Mouse (Mus musculus) stomach, embryonic 16.5 days (tissue): ENCODE data around the gene Crispld2. TPM values are rescaled to one million over a fixed set of nuclear protein-coding genes. Genes with fewer than 3 reads are reported as not detected.
A peak's percentile ranks its signal among the peaks of the same experiment; 100 is the strongest.

Experiments used
- ATAC-seq: fragments of 200-750 bp; cut with Nextera tagmentation; 2 replicates; pipeline ENCODE4 v1.8.0; 2017; ENCODE audit warnings: moderate number of reproducible peaks, moderate TSS enrichment; ENCODE audit not compliant: insufficient read depth, low FRiP score
- H3K27ac ChIP-seq: fragments of 300-500 bp; sonication (generic); 2 replicates; pipeline ENCODE4 v1.5.1; 2014; ENCODE audit warnings: low read length
- H3K27me3 ChIP-seq: fragments of 300-500 bp; sonication (generic); 2 replicates; pipeline ENCODE4 v1.6.1; 2014; ENCODE audit warnings: low read length, control low read depth, mixed read lengths; ENCODE audit not compliant: control insufficient read depth, insufficient read depth
- H3K36me3 ChIP-seq: fragments of 300-500 bp; sonication (generic); 2 replicates; pipeline ENCODE4 v1.6.1; 2014; ENCODE audit warnings: low read length; ENCODE audit not compliant: control insufficient read depth, insufficient read depth
- H3K4me1 ChIP-seq: fragments of 300-500 bp; sonication (generic); 2 replicates; pipeline ENCODE4 v1.6.1; 2014; ENCODE audit warnings: low read length, control low read depth, mixed read lengths; ENCODE audit not compliant: control insufficient read depth, insufficient read depth
- H3K4me2 ChIP-seq: fragments of 300-500 bp; sonication (generic); 2 replicates; pipeline ENCODE4 v1.6.1; 2014; ENCODE audit warnings: low read depth, low read length, mixed read lengths
- H3K4me3 ChIP-seq: fragments of 300-500 bp; sonication (generic); replicated peaks from 2 replicates; pipeline ENCODE4 v1.5.1; 2014; ENCODE audit warnings: mild to moderate bottlenecking, low read length
- H3K9ac ChIP-seq: fragments of 300-500 bp; sonication (generic); 2 replicates; pipeline ENCODE4 v1.6.1; 2014; ENCODE audit warnings: low read length
- H3K9me3 ChIP-seq: fragments of 300-500 bp; sonication (generic); replicated peaks from 2 replicates; pipeline ENCODE4 v1.6.1; 2016; ENCODE audit warnings: low read length, control low read depth; ENCODE audit not compliant: control insufficient read depth
- WGBS: fragments of 180-500 bp; shearing (Covaris S2); extraction: QIAGEN DNeasy Blood & Tissue Kit; methylation state at CpG from one replicate; pipeline ENCODE4 v1.1.7; 2014; 5-methylcytosine and 5-hydroxymethylcytosine counted together
- polyA plus RNA-seq: library from polyadenylated mRNA; unstranded; fragments of >200 nt; fragmentation: Nextera tagmentation; extraction: Ambion mirVana; gene quantifications from 2 replicates; pipeline ENCODE4 v1.2.1, GENCODE M21; 2015

Crispld2 gene
- polyA plus RNA-seq, 1 experiment from 2014 or later = 38.1 TPM

DNA sequence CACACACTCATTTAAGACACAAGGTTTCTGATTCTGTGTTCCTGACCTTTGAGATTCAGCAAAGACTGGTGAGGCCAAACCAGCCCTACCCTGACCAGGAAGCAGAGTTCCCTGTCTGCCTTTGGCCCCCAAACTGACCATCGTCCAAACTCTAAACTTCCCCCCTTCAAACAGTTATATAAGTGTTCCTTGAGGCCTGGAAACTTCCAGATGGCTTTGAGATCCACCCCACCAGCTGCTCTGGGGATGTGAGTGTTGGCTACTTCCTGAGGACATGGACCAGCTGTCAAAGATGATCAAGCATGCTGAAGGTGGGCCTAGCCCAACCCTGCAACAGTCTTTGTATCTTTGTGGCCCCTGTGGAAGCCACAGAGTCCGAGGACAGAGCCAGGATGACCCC is 64.8 kb downstream of the Crispld2 start:
- ATAC-seq = no peak
- WGBS = 54% methylated on average over 2 of the region's 2 CpGs
- no peaks in the 10 kb centered on the region for H3K4me1 ChIP-seq
- H3K27ac ChIP-seq = no peak overlapping the region
- H3K36me3 ChIP-seq = no peaks in the 10 kb centered on the region
- no peak overlapping the region for H3K4me2 ChIP-seq
- H3K9ac ChIP-seq = no peak overlapping the region
- H3K27me3 ChIP-seq = no peaks in the 10 kb centered on the region
- no peak overlapping the region for H3K4me3 ChIP-seq
- H3K9me3 ChIP-seq = 0 out of 2 replicates have a peak, but pooled peaks cover 5% of the 10 kb centered on the region

DNA sequence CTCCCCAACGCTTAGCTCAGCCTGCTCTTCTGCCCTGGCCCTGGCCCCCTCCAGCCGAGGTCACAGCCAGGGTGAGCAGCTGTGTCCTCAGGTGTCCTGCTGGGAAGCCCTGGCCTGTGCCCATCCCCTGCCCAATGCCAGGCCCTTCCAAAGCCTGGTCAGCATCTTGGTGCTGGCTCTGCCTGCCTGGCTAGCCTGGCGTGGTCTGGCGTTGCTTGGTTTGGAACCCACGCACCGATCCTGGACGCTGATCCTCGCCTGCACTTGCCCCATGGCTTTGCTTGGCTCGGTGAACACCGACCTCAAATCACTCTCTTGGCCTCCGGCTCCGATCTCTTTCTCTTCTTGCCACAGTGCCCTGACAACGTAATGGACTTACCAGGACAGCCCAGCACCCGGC is 70.5 kb downstream of the Crispld2 start:
- Histone ChIP-seq H3K27me3 (no peaks in the 10 kb centered on the region), H3K27ac (no peak overlapping the region), H3K4me3 (no peak overlapping the region), H3K9me3 (no peaks in the 10 kb centered on the region), H3K9ac (no peak overlapping the region), H3K4me2 (no peak overlapping the region), H3K36me3 (no peaks in the 10 kb centered on the region), H3K4me1 (0 out of 2 replicates have a peak, but pooled peaks cover under 1% of the 10 kb centered on the region)
- 89% methylated on average over 14 of the region's 14 CpGs for WGBS
- ATAC-seq = 0 out of 2 replicates have a peak, but pooled peaks have one; percentile 12

DNA sequence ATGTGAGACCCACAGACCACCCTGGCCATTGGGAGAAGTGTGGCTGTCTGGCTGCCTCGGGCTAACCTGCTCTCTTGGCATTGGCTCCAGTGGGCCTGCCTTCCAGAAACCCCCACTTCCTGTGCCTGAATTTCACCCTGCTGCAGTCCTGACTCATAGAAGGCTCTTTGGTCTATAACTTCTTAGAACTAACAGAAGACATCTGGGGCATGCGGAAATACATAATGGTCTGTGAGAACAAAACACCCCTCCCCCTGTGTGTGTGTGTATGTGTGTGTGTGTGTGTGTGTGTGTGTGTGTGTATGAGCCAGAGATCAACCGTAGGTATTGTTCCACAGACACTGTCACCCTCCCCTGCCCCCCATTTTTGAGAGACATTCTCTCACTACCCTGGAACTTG is 71.1 kb downstream of the Crispld2 start:
- no peaks in the 10 kb centered on the region for H3K9me3 ChIP-seq
- WGBS = 61% methylated on average over 3 of the region's 3 CpGs
- H3K36me3 ChIP-seq = no peaks in the 10 kb centered on the region
- no peak for ATAC-seq
- H3K27ac ChIP-seq = no peak overlapping the region
- 0 out of 2 replicates have a peak, but pooled peaks cover 7% of the 10 kb centered on the region for H3K4me1 ChIP-seq
- H3K4me2 ChIP-seq = no peak overlapping the region
- no peak overlapping the region for H3K4me3 ChIP-seq
- H3K27me3 ChIP-seq = no peaks in the 10 kb centered on the region
- no peak overlapping the region for H3K9ac ChIP-seq

DNA sequence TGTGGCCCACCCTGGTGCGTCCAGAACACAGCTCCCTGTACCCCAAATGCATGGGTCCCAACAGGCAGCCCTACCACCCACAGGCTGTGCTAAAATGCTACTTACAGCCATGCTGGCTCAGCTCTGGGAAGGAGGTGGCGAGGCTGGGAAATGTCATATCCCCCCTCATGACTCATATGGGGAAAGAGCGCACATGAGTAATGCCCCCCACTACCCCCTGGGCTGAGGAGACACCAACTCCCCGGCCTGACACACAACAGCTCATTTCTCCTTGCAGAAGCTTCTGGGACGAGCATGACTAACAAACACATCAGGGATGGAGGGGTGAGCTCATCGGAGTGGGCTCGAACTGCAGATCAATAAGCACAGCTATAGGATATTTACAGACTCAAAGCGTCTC is 73.4 kb downstream of the Crispld2 start:
- no peak for ATAC-seq
- WGBS = 88% methylated on average over 8 of the region's 8 CpGs
- no peak overlapping the region for H3K27ac ChIP-seq
- H3K36me3 ChIP-seq = no peaks in the 10 kb centered on the region
- H3K4me2 ChIP-seq = no peak overlapping the region
- no peaks in the 10 kb centered on the region for H3K27me3 ChIP-seq
- no peak overlapping the region for H3K4me3 ChIP-seq
- H3K9me3 ChIP-seq = no peaks in the 10 kb centered on the region
- H3K9ac ChIP-seq = no peak overlapping the region
- 0 out of 2 replicates have a peak, but pooled peaks cover 7% of the 10 kb centered on the region for H3K4me1 ChIP-seq

DNA sequence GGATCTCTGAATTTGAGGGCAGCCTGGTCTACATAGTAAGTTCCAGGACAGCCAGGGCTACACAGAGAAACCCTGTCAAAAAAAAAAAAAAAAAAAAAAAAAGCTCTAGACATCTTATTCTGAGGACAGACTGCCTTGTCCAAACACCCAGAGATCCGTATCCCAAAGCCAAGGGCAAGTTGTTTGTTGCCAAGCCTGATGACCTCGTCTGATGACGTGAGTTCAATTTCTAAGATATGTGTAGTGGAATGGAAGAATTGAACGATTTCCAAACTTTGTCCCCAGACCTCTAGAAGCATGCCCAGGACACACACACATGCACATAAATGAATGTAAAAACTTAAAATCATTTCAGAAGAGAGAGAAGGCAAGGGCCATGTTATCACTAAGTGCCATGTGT is 74.0 kb downstream of the Crispld2 start:
- Histone ChIP-seq H3K27me3 (no peaks in the 10 kb centered on the region), H3K9ac (no peak overlapping the region), H3K36me3 (no peaks in the 10 kb centered on the region), H3K4me2 (no peak overlapping the region), H3K27ac (no peak overlapping the region), H3K9me3 (no peaks in the 10 kb centered on the region), H3K4me1 (0 out of 2 replicates have a peak, but pooled peaks cover 7% of the 10 kb centered on the region), H3K4me3 (no peak overlapping the region)
- 77% methylated on average over 4 of the region's 4 CpGs for WGBS
- ATAC-seq = no peak

DNA sequence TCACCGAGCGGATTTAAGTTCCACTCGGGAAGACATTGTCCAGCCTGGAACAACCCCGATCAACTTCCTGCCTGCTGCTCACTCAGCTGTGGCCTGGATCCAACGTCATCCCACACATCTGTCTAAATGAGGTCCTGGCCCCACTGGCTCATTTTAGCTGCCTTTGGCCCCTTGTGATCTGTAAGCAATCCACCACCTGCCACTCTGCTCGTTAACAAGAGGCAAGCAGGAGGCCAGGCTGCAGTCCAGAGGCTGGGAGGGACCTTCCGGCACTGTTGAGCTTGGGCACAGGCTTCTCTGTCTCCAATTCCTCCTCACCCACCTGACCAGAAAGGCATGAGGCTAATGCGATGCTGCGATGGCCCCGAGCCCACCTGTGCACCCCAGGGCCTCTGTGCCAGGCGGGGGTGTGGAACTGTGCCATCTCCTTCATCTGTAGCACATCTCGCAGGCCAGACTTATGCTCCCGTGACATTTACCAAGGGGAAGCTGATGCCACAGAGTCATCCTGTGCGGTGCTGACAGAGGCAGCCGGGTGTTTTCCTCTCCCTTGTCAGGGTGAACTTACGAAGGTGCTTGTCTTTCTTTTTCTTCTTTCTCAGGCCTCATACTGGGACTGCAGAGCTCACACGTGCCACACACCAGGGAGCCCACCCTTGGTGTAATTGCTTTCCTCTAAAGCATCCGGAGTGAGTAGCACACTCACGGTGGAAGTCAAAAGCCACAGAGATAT is 75.9 kb downstream of the Crispld2 start:
- no peak overlapping the region for H3K4me3 ChIP-seq
- no peak overlapping the region for H3K4me2 ChIP-seq
- no peak; the same call in 1 of the 2 replicates for ATAC-seq
- H3K36me3 ChIP-seq = no peaks in the 10 kb centered on the region
- no peaks in the 10 kb centered on the region for H3K27me3 ChIP-seq
- no peaks in the 10 kb centered on the region for H3K9me3 ChIP-seq
- H3K4me1 ChIP-seq = peaks cover 22% of the 10 kb centered on the region
- no peak overlapping the region for H3K9ac ChIP-seq
- H3K27ac ChIP-seq = no peak overlapping the region
- 50% methylated on average over 19 of the region's 19 CpGs for WGBS

DNA sequence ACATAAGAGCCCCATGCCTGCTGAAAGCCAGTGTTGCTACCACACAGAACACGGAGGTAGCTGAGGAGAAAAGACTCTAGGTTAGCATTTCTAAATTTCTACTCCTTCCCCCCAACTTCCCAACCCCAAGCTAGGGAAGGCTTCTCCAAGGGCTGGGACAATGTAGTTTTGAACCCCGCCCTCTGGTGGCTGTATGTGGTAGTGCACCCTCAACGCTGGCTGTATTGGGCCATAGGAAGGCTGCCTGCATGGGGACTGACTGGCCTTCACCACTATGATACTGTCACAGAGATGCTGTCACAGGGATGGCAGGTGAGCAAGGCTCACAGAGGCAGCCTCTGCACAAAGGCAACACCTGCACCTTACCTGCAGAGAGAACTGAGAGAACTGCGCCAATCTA is 79.4 kb downstream of the Crispld2 start:
- H3K27ac ChIP-seq = peak overlapping the region; percentile 17; the same call in 1 of the 2 replicates
- no peak overlapping the region for H3K4me3 ChIP-seq
- no peaks in the 10 kb centered on the region for H3K36me3 ChIP-seq
- H3K4me2 ChIP-seq = no peak overlapping the region
- H3K27me3 ChIP-seq = no peaks in the 10 kb centered on the region
- no peak overlapping the region for H3K9ac ChIP-seq
- H3K4me1 ChIP-seq = peaks cover 29% of the 10 kb centered on the region
- 26% methylated on average over 4 of the region's 4 CpGs for WGBS
- no peaks in the 10 kb centered on the region for H3K9me3 ChIP-seq
- peak; percentile 59; the same call in 1 of the 2 replicates for ATAC-seq

DNA sequence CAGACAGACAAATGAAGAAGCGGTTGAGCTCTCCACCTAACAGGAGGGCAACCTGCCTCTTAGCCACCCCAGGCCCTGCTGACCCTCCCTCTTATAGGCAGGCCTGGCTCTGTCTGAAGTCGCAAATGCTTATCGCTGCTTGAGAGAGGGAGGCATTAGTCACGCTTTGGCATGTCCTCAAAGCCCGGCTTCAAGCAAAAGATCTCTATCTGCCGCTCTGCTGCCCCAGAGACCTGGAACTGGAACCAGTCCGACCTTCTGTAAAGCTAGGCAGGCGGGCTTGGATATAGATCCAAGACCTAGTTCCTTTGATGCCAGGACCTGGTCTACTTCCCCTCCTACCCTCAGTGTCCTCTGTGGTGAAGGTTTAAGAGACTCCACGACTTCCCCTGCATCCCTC is 80.0 kb downstream of the Crispld2 start:
- Histone ChIP-seq H3K4me1 (peaks cover 29% of the 10 kb centered on the region), H3K4me3 (no peak overlapping the region), H3K9me3 (no peaks in the 10 kb centered on the region), H3K9ac (0 out of 2 replicates have a peak overlapping the region, but pooled peaks have one; percentile 31), H3K36me3 (no peaks in the 10 kb centered on the region), H3K27me3 (no peaks in the 10 kb centered on the region), H3K4me2 (no peak overlapping the region), H3K27ac (peak overlapping the region; percentile 18; the same call in 1 of the 2 replicates)
- WGBS = 51% methylated on average over 9 of the region's 9 CpGs
- no peak for ATAC-seq

DNA sequence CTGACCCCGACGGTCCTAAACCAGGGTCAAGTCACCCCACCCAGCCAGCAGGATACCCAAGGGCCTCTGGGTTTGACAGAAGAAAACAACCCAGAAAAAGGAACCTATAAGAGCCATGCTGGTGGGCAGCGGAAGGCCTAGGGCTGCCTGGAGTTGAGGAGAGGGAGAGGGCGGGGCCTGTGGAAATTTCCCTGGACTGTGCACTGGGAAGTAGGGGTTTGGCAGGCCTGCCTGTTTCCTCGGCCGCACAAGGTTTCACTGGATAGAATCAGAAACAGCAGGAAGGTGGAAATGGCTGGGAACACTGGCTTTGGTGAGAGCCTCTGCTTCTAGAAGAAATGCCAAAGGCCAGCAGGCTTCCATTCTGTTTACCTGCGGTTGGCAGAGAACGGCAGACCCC is 80.6 kb downstream of the Crispld2 start:
- H3K9me3 ChIP-seq = no peaks in the 10 kb centered on the region
- no peak for ATAC-seq
- H3K4me3 ChIP-seq = no peak overlapping the region
- WGBS = 69% methylated on average over 8 of the region's 8 CpGs
- peaks cover 27% of the 10 kb centered on the region for H3K4me1 ChIP-seq
- peak overlapping the region; percentile 38; the same call in 1 of the 2 replicates for H3K9ac ChIP-seq
- H3K27me3 ChIP-seq = no peaks in the 10 kb centered on the region
- 0 out of 2 replicates have a peak overlapping the region, but pooled peaks have one; percentile 18 for H3K27ac ChIP-seq
- no peak overlapping the region for H3K4me2 ChIP-seq
- H3K36me3 ChIP-seq = no peaks in the 10 kb centered on the region
